Mouse (Mus musculus): ENCODE measurements around the gene Cd33. TPM values are rescaled to one million over a fixed set of nuclear protein-coding genes. Genes with fewer than 3 reads are reported as not detected.

Cd33 gene
- polyA plus RNA-seq, 1 experiment from 2014 or later: 1.2 TPM

GRCm38 (mm10) chr7:43476376-43476775, 67.9 kb downstream of the Cd33 start:
- Histone ChIP-seq H3K36me3 (ENCODE audit: control insufficient read depth, insufficient read depth, low read length) (no peaks in the 10 kb centered on the region), H3K4me1 (ENCODE audit: control insufficient read depth, insufficient read depth, low read length) (no peaks in the 10 kb centered on the region), H3K4me2 (ENCODE audit: low read depth, severe bottlenecking) (no peak overlapping the region), H3K9me3 (ENCODE audit: control insufficient read depth, low read length) (no peaks in the 10 kb centered on the region), H3K9ac (ENCODE audit: low read length) (no peak overlapping the region), H3K4me3 (ENCODE audit: low read depth, low read length) (no peak overlapping the region), H3K27me3 (ENCODE audit: control insufficient read depth, insufficient read depth, low read length) (peaks cover 39% of the 10 kb centered on the region), H3K27ac (replicated peaks; ENCODE audit: low read depth, low read length) (no peak overlapping the region)
- DNase-seq (ENCODE audit: low spot score): no peak
- ATAC-seq (ENCODE audit: insufficient number of reproducible peaks, low FRiP score, low TSS enrichment, low read depth): 0 out of 2 replicates have a peak, but pooled peaks have one; percentile 27
- WGBS: 4% methylated on average over 13 of the region's 13 CpGs

- H3K4me3 ChIP-seq (ENCODE audit: low read depth, low read length): no peak overlapping the region
- no peaks in the 10 kb centered on the region for H3K36me3 ChIP-seq (ENCODE audit: control insufficient read depth, insufficient read depth, low read length)
- peaks cover 39% of the 10 kb centered on the region for H3K27me3 ChIP-seq (ENCODE audit: control insufficient read depth, insufficient read depth, low read length)
- H3K4me2 ChIP-seq (ENCODE audit: low read depth, severe bottlenecking): no peak overlapping the region
- ATAC-seq (ENCODE audit: insufficient number of reproducible peaks, low FRiP score, low TSS enrichment, low read depth) (no peak), DNase-seq (ENCODE audit: low spot score) (peak; percentile 34)
- no peak overlapping the region for H3K9ac ChIP-seq (ENCODE audit: low read length)
- H3K9me3 ChIP-seq (ENCODE audit: control insufficient read depth, low read length): no peaks in the 10 kb centered on the region
- H3K27ac ChIP-seq (replicated peaks; ENCODE audit: low read depth, low read length): no peak overlapping the region
- no peaks in the 10 kb centered on the region for H3K4me1 ChIP-seq (ENCODE audit: control insufficient read depth, insufficient read depth, low read length)
- 5% methylated on average over 23 of the region's 23 CpGs for WGBS
These were observed 68.5 kb downstream of the Cd33 start for GRCm38 (mm10) chr7:43475706-43476105.

Other genes starting within 250 kb of the Cd33 start
- gene Zfp715, start 231.1 kb downstream of the Cd33 start, polyA plus RNA-seq (2014; fragmentation: Nextera tagmentation; extraction: Ambion mirVana): 14.0 and 14.3 TPM in 2 replicates
- 0.09 and 0.32 TPM in 2 replicates for gene Siglecf, start 193.1 kb downstream of the Cd33 start, polyA plus RNA-seq (2014; fragmentation: Nextera tagmentation; extraction: Ambion mirVana)
- gene Siglecg, start 136.2 kb downstream of the Cd33 start, polyA plus RNA-seq (2014; fragmentation: Nextera tagmentation; extraction: Ambion mirVana): 0.09 TPM in 1 of 2 replicates, not detected in the other
- not detected in 2 replicates for gene Lim2, start 116.8 kb downstream of the Cd33 start, polyA plus RNA-seq (2014; fragmentation: Nextera tagmentation; extraction: Ambion mirVana)
- 0.67 TPM in 1 of 2 replicates, not detected in the other for gene Nkg7, start 107.4 kb downstream of the Cd33 start, polyA plus RNA-seq (2014; fragmentation: Nextera tagmentation; extraction: Ambion mirVana)
- gene Cldnd2, start 103.6 kb downstream of the Cd33 start, polyA plus RNA-seq (2014; fragmentation: Nextera tagmentation; extraction: Ambion mirVana): not detected in 2 replicates
- gene Etfb, start 100.3 kb downstream of the Cd33 start, polyA plus RNA-seq (2014; fragmentation: Nextera tagmentation; extraction: Ambion mirVana): 243 and 251 TPM in 2 replicates
- 0.31 TPM in 1 of 2 replicates, not detected in the other for gene Gm45233, start 100.3 kb downstream of the Cd33 start, polyA plus RNA-seq (2014; fragmentation: Nextera tagmentation; extraction: Ambion mirVana)
- gene Vsig10l, start 81.3 kb downstream of the Cd33 start, polyA plus RNA-seq (2014; fragmentation: Nextera tagmentation; extraction: Ambion mirVana): 1.4 and 2.0 TPM in 2 replicates
- gene Iglon5, start 54.4 kb downstream of the Cd33 start, polyA plus RNA-seq (2014; fragmentation: Nextera tagmentation; extraction: Ambion mirVana): 0.79 and 1.2 TPM in 2 replicates
- not detected in 2 replicates for gene 4931406B18Rik, start 38.5 kb downstream of the Cd33 start, polyA plus RNA-seq (2014; fragmentation: Nextera tagmentation; extraction: Ambion mirVana)
- gene Zfp658, start 17.8 kb upstream of the Cd33 start, polyA plus RNA-seq (2014; fragmentation: Nextera tagmentation; extraction: Ambion mirVana): 5.1 and 5.9 TPM in 2 replicates
- 17.0 and 20.5 TPM in 2 replicates for gene Zfp719, start 35.2 kb upstream of the Cd33 start, polyA plus RNA-seq (2014; fragmentation: Nextera tagmentation; extraction: Ambion mirVana)
- gene Zfp819, start 62.7 kb upstream of the Cd33 start, polyA plus RNA-seq (2014; fragmentation: Nextera tagmentation; extraction: Ambion mirVana): 0.79 and 1.1 TPM in 2 replicates
- not detected in 2 replicates for gene Ceacam18, start 90.3 kb upstream of the Cd33 start, polyA plus RNA-seq (2014; fragmentation: Nextera tagmentation; extraction: Ambion mirVana)
- gene Siglece, start 115.7 kb upstream of the Cd33 start, polyA plus RNA-seq (2014; fragmentation: Nextera tagmentation; extraction: Ambion mirVana): 0.17 and 0.33 TPM in 2 replicates
- 10.5 and 10.8 TPM in 2 replicates for gene Ctu1, start 127.6 kb upstream of the Cd33 start, polyA plus RNA-seq (2014; fragmentation: Nextera tagmentation; extraction: Ambion mirVana)
- not detected in 2 replicates for gene Klk14, start 146.0 kb upstream of the Cd33 start, polyA plus RNA-seq (2014; fragmentation: Nextera tagmentation; extraction: Ambion mirVana)
- 0.48 and 1.0 TPM in 2 replicates for gene Klk13, start 168.1 kb upstream of the Cd33 start, polyA plus RNA-seq (2014; fragmentation: Nextera tagmentation; extraction: Ambion mirVana)
- not detected in 2 replicates for gene Klk12, start 224.5 kb upstream of the Cd33 start, polyA plus RNA-seq (2014; fragmentation: Nextera tagmentation; extraction: Ambion mirVana)
- gene Klk11, start 230.2 kb upstream of the Cd33 start, polyA plus RNA-seq (2014; fragmentation: Nextera tagmentation; extraction: Ambion mirVana): not detected in 2 replicates
- 0.15 TPM in 1 of 2 replicates, not detected in the other for gene Klk10, start 236.6 kb upstream of the Cd33 start, polyA plus RNA-seq (2014; fragmentation: Nextera tagmentation; extraction: Ambion mirVana)
- not detected in 2 replicates for gene Klk9, start 247.5 kb upstream of the Cd33 start, polyA plus RNA-seq (2014; fragmentation: Nextera tagmentation; extraction: Ambion mirVana)

Measured in limb, embryonic 11.5 days (tissue).